Mouse (Mus musculus) liver, embryonic 16.5 days (tissue): ENCODE results near the gene S100a5. TPM values are rescaled to one million over a fixed set of nuclear protein-coding genes. Genes with fewer than 3 reads are reported as not detected.

Experiments
- ATAC-seq: fragments of 200-750 bp; cut with Nextera tagmentation; 2 replicates; pipeline ENCODE4 v1.8.0; 2017; ENCODE audit warnings: low read depth, mild to moderate bottlenecking, moderate number of reproducible peaks, moderate library complexity
- H3K27ac ChIP-seq: fragments of 300-500 bp; sonication (generic); 2 replicates; pipeline ENCODE4 v1.5.1; 2014; ENCODE audit warnings: mild to moderate bottlenecking, low read length
- H3K27me3 ChIP-seq: fragments of 300-500 bp; sonication (generic); 2 replicates; pipeline ENCODE4 v1.6.1; 2014; ENCODE audit warnings: low read depth, low read length, mixed read lengths; ENCODE audit not compliant: control insufficient read depth, insufficient read depth
- H3K36me3 ChIP-seq: fragments of 300-500 bp; sonication (generic); 2 replicates; pipeline ENCODE4 v1.6.1; 2014; ENCODE audit warnings: mild to moderate bottlenecking; ENCODE audit not compliant: control insufficient read depth, insufficient read depth
- H3K4me1 ChIP-seq: fragments of 300-500 bp; sonication (generic); 2 replicates; pipeline ENCODE4 v1.6.1; 2014; ENCODE audit warnings: low read depth, low read length, mixed read lengths; ENCODE audit not compliant: control insufficient read depth
- H3K4me2 ChIP-seq: fragments of 300-500 bp; sonication (generic); 2 replicates; pipeline ENCODE4 v1.6.1; 2014; ENCODE audit warnings: low read depth, low read length, mixed read lengths
- H3K4me3 ChIP-seq: fragments of 300-500 bp; sonication (generic); 2 replicates; pipeline ENCODE4 v1.5.1; 2014; ENCODE audit warnings: low read depth, mild to moderate bottlenecking, low read length
- H3K9ac ChIP-seq: fragments of 300-500 bp; sonication (generic); 2 replicates; pipeline ENCODE4 v1.6.1; 2014; ENCODE audit warnings: low read depth, low read length
- H3K9me3 ChIP-seq: fragments of 300-500 bp; sonication (generic); replicated peaks from 2 replicates; pipeline ENCODE4 v1.6.1; 2016; ENCODE audit warnings: low read length; ENCODE audit not compliant: control insufficient read depth
- WGBS: fragments of 180-500 bp; shearing (Covaris S2); extraction: QIAGEN DNeasy Blood & Tissue Kit; methylation state at CpG from one replicate; pipeline ENCODE4 v1.1.7; 2014; ENCODE audit not compliant: insufficient replicate concordance; 5-methylcytosine and 5-hydroxymethylcytosine counted together
- polyA plus RNA-seq: library from polyadenylated mRNA; unstranded; fragments of >200 nt; fragmentation: Nextera tagmentation; extraction: Ambion mirVana; gene quantifications from 2 replicates; pipeline ENCODE4 v1.2.1, GENCODE M21; 2015

Gene S100a5
- polyA plus RNA-seq, 1 experiment from 2014 or later = not detected

DNA sequence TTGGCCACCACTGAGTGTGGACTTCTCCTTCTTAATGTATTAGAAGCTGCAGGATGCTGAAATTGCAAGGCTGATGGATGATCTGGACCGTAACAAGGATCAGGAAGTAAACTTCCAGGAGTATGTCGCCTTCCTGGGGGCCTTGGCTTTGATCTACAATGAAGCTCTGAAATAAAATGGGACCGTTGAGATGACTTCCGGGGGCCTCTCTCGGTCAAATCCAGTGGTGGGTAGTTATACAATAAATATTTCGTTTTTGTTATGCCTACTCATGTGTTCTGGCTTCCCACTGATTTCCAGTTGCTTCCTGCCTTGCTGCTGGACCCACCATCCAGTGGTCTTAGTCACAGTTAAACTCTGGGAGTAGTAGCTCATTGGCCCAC lies 5.8 kb downstream of the S100a5 start:
- H3K4me2 ChIP-seq = no peak overlapping the region
- no peak for ATAC-seq
- peaks cover 4% of the 10 kb centered on the region for H3K4me1 ChIP-seq
- no peaks in the 10 kb centered on the region for H3K9me3 ChIP-seq
- H3K27me3 ChIP-seq = peaks cover 4% of the 10 kb centered on the region; the same call in 1 of the 2 replicates
- no peaks in the 10 kb centered on the region for H3K36me3 ChIP-seq
- H3K4me3 ChIP-seq = no peak overlapping the region
- H3K27ac ChIP-seq = no peak overlapping the region
- no peak overlapping the region for H3K9ac ChIP-seq
- 59% methylated on average over 6 of the region's 6 CpGs for WGBS

DNA sequence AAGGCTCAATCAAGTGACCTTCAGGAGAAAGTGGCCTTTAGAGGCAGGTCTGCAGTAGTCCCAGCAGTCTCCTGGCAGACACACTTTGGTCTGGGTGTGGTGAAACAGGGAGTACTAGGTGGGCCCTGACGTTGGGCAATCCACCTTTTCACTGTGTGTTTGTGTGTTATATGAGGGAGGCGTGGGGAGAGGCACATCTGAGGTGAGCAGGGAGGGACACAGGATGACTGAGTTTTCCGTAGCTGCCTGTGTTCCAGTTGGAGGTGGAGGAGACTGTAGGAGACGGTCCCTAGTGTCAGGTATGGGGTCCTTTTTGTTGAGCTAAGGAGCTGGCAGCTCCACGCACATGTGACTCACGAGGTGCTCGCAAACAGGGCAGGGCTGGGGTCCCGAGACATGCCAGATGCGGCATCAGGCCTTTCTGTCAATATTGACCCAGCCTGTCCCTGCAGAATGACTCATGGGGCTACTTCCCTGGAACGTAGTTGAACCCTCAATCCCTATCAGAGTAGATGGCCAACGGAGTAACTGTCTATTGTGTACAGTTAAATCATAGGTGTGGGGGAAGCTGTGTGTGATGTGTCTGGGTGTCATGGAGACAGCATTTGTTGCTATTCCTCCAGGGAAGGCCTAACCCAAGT lies 6.4 kb downstream of the S100a5 start:
- H3K36me3 ChIP-seq = no peaks in the 10 kb centered on the region
- no peak overlapping the region for H3K4me3 ChIP-seq
- no peak overlapping the region for H3K4me2 ChIP-seq
- no peak overlapping the region for H3K9ac ChIP-seq
- peaks cover 4% of the 10 kb centered on the region for H3K4me1 ChIP-seq
- H3K9me3 ChIP-seq = no peaks in the 10 kb centered on the region
- WGBS = 52% methylated on average over 11 of the region's 11 CpGs
- no peak overlapping the region for H3K27ac ChIP-seq
- H3K27me3 ChIP-seq = peaks cover 4% of the 10 kb centered on the region; the same call in 1 of the 2 replicates
- ATAC-seq = no peak

DNA sequence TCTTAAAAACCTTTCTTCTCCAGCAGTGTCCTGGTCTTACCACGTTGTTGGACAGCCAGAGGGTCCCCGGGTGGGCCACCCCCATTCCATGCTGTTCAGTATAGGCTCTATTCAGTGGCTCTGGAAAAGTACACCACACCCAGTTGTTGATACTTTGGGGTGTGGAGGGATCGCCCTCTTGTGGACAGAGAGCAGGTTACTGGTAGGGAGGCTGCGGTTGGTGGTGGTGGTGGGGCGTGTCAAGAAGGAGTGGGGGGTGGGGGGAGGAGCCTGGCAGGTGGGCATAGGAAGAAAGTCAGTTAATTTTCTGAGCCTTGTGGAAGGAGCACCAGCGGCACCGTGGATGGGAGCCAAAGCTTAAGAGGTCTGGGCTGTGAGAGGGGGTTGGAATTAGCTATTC lies 7.1 kb downstream of the S100a5 start:
- ATAC-seq = peak; percentile 36; the same call in 1 of the 2 replicates
- H3K9me3 ChIP-seq = no peaks in the 10 kb centered on the region
- H3K36me3 ChIP-seq = no peaks in the 10 kb centered on the region
- no peak overlapping the region for H3K4me3 ChIP-seq
- 2% methylated on average over 7 of the region's 7 CpGs for WGBS
- H3K27me3 ChIP-seq = peaks cover 4% of the 10 kb centered on the region; the same call in 1 of the 2 replicates
- no peak overlapping the region for H3K4me2 ChIP-seq
- H3K4me1 ChIP-seq = peaks cover 4% of the 10 kb centered on the region
- no peak overlapping the region for H3K27ac ChIP-seq
- no peak overlapping the region for H3K9ac ChIP-seq

GRCm38 (mm10) chr3:90615911-90616310 lies 7.6 kb downstream of the S100a5 start:
- WGBS = 48% methylated on average over 1 of the region's 1 CpGs
- no peak overlapping the region for H3K4me3 ChIP-seq
- H3K27ac ChIP-seq = no peak overlapping the region

DNA sequence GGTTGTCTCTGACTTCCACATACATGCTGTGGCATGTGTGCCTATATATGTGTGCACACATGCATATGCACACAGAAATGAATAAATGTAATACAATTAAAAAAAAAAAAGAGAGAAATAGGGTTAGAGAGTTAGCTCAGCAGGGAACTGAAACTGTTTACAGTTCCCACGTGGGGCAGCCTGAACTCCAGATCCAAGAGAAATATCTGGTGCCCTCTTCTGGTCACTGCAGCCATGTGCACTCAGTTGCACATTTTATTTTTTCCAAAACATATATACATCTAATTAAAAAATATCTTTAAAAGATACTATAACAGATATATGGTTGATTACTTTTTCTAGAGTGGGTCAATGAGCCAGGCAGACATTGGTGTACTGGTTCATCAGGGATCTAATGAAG lies 9.3 kb downstream of the S100a5 start:
- Histone ChIP-seq H3K27me3 (peaks cover 4% of the 10 kb centered on the region; the same call in 1 of the 2 replicates), H3K4me1 (peaks cover 4% of the 10 kb centered on the region), H3K27ac (no peak overlapping the region), H3K9me3 (no peaks in the 10 kb centered on the region), H3K36me3 (no peaks in the 10 kb centered on the region), H3K4me3 (no peak overlapping the region), H3K9ac (no peak overlapping the region), H3K4me2 (no peak overlapping the region)
- WGBS = 6% methylated on average over 1 of the region's 1 CpGs
- ATAC-seq = no peak

More at GRCm38 (mm10) chr3:90615911-90616310, 7.6 kb downstream of the S100a5 start:
- no peak for ATAC-seq
- H3K9ac ChIP-seq = no peak overlapping the region
- no peaks in the 10 kb centered on the region for H3K9me3 ChIP-seq
- no peak overlapping the region for H3K4me2 ChIP-seq
- H3K27me3 ChIP-seq = peaks cover 4% of the 10 kb centered on the region; the same call in 1 of the 2 replicates
- H3K4me1 ChIP-seq = peaks cover 4% of the 10 kb centered on the region
- H3K36me3 ChIP-seq = no peaks in the 10 kb centered on the region

DNA sequence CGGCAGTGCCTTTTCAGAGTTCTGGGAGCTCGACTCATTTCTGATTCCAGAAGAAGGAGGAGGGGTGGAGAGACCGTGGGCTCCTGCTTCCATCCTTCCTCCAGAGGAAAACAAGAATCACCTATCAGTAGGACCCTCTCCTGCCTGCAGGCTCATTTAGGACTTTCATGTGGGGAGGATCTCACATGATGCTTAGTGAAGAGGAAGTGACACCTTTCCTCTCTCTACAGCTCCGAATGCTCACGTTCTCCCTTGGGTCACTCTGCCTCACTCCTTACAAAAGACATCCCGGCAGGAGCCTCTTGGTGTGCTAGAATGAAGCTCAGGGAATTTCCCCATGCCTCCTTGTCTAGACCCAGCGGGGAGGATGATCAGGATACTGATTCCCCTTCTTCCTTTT lies 13.2 kb downstream of the S100a5 start:
- Histone ChIP-seq H3K4me3 (no peak overlapping the region), H3K36me3 (no peaks in the 10 kb centered on the region), H3K9me3 (no peaks in the 10 kb centered on the region), H3K4me1 (no peaks in the 10 kb centered on the region), H3K27ac (no peak overlapping the region), H3K27me3 (no peaks in the 10 kb centered on the region), H3K9ac (no peak overlapping the region), H3K4me2 (no peak overlapping the region)
- ATAC-seq = no peak
- 28% methylated on average over 7 of the region's 7 CpGs for WGBS

GRCm38 (mm10) chr3:90623435-90624071 lies 15.2 kb downstream of the S100a5 start:
- Histone ChIP-seq H3K4me1 (no peaks in the 10 kb centered on the region), H3K36me3 (no peaks in the 10 kb centered on the region), H3K4me2 (no peak overlapping the region), H3K9me3 (no peaks in the 10 kb centered on the region), H3K27me3 (no peaks in the 10 kb centered on the region), H3K27ac (no peak overlapping the region), H3K9ac (no peak overlapping the region), H3K4me3 (no peak overlapping the region)
- 32% methylated on average over 2 of the region's 2 CpGs for WGBS
- ATAC-seq = no peak

DNA sequence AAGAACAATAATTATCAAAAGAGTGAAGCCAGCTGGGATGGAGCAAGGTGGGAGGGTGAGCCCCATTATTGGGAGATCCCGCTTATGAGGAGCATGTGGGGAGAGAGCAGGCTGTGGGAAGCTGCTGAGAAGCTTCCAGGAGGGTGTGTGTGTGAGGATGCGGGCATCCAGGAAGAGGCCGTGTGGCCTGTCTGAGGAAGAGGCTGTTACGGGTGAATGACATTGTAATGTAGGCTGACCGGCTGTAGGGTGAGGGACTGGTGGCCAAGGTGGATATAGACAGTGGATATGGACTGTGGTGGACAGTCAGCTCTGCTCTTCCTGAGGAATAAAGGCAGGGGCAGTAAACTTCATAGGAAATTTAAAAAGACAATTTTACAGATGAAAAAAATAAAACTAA lies 17.2 kb downstream of the S100a5 start:
- Histone ChIP-seq H3K27me3 (no peaks in the 10 kb centered on the region), H3K9ac (no peak overlapping the region), H3K4me2 (no peak overlapping the region), H3K27ac (no peak overlapping the region), H3K36me3 (no peaks in the 10 kb centered on the region), H3K9me3 (no peaks in the 10 kb centered on the region), H3K4me1 (no peaks in the 10 kb centered on the region), H3K4me3 (no peak overlapping the region)
- 56% methylated on average over 5 of the region's 5 CpGs for WGBS
- ATAC-seq = no peak

DNA sequence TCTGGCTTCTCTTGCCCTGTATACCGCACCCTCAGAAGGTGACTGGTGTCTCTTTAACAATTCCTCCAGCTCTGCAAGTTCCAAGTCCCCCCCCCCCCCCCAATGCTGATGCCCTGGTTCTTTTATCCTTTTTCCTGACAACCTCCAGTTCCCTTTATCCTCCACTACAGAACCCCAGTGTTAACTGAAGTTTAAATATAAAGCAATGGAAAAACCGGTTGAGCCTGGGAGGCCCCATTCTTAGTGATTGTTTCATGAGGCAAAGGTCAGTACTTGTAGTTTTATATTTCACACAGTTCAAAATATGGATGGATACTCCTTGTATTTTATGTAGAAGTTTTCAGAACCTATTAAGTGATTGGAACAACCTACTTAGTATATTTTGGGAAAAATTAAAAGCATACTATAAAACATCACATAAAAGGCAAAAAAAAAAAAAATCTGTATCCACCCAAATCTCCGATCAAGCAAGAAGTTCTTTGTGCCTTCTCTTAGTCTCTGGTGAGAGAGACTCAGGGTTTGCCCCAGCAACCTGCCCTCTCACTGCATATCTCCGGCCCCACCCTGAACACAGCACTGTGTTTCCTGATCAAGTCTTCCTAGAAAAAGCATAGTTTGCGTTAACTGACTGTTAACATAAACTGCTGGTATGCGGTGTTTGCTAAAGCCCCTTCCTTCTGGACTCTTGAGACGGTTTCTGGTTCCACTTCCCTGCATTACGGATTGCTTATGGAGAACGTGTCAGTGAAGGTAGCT lies 18.1 kb downstream of the S100a5 start:
- Histone ChIP-seq H3K36me3 (no peaks in the 10 kb centered on the region), H3K9ac (no peak overlapping the region), H3K4me1 (no peaks in the 10 kb centered on the region), H3K9me3 (no peaks in the 10 kb centered on the region), H3K27me3 (no peaks in the 10 kb centered on the region), H3K27ac (no peak overlapping the region), H3K4me3 (no peak overlapping the region), H3K4me2 (no peak overlapping the region)
- WGBS = 53% methylated on average over 9 of the region's 9 CpGs
- ATAC-seq = no peak
